Mouse (Mus musculus): ENCODE results near the gene Cyp2s1. TPM values are rescaled to one million over a fixed set of nuclear protein-coding genes. Genes with fewer than 3 reads are reported as not detected.
"Not testable (repeated sequence)": the region's sequence is repeated elsewhere in the genome, so short reads cannot be mapped to it uniquely, and the experiment has no call there.

The Cyp2s1 gene
- total RNA-seq, 2 experiments from 2014 or later: not detected

DNA sequence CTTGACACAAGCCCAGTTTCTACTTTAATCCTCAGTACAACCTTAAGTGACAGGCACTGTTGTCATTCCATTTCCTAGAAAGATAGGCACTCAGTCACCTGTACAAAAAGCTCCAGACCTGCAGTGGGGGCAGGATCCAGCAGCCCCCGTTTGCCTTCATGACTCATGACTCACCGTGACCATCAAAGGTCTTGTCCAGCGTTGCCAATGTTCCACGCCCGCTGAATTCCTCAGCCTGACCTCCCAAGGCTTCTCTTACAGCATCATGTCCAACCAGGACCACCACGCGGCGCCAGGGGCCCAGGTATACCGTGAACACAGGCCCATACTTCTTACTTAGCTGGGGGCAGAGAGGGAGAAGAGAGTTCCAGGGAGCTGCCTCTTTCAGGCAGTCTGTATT is 2.0 kb downstream of the Cyp2s1 start:
- ATAC-seq (replicated peaks; ENCODE audit: low FRiP score, poor library complexity, severe bottlenecking): no peak

DNA sequence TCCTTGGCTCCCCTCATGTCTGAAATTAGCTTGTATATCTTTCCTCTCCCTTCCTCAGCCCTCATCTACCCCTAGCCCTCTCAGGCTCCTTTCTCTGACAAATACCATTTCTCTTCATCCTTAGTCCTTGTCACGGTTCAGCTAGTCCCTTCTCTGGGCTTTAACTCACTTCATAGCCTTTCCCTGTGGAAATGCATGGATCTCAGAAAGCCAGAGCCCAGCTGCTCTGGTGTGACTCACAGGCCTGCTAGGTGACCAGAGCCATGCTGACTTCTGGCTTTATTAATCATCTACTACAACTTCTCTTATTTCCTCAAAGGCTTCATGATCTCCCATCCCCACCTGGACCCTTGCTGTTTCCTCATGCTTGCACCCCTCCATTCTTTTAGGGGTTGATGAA is 4.5 kb downstream of the Cyp2s1 start:
- ATAC-seq (replicated peaks; ENCODE audit: low FRiP score, poor library complexity, severe bottlenecking): no peak

- ATAC-seq (replicated peaks; ENCODE audit: low FRiP score, poor library complexity, severe bottlenecking): no peak
Measured at GRCm38 (mm10) chr7:25811716-25812115, 5.0 kb downstream of the Cyp2s1 start.

DNA sequence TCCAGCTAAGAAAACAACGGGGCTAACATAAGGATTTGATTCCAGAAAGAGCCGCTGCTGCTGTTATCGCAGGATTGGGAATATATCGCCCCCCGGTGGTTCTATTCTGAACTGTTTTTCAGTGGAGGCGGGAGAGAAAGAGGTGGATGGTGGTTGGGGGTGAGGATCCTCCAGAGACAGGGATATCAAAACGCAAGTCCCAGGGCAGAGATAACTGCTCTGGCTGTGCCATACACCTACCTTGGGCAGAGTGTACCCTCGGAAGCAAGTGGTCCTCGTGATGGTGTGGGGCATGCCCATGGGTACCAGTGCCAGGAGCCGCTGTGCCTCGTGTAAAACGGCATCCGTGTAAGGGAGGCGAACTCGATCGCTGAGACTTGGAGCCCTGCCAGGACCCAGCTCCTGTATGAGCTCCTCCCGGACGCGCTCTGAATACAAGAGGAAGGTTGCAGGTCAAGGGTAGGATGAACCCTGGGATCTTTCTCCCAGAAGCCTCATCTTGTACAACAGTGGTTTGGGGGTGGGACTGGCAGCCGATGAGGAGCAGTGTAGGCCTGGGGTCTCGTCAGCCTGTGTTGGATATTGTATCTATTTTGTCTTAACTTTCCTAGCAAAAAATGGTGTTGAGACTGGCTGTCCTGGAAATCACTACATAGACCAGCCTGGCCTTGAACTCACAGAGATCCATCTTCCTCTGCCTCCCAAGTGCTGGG is 10.9 kb downstream of the Cyp2s1 start:
- ATAC-seq (replicated peaks; ENCODE audit: low FRiP score, poor library complexity, severe bottlenecking): no peak

DNA sequence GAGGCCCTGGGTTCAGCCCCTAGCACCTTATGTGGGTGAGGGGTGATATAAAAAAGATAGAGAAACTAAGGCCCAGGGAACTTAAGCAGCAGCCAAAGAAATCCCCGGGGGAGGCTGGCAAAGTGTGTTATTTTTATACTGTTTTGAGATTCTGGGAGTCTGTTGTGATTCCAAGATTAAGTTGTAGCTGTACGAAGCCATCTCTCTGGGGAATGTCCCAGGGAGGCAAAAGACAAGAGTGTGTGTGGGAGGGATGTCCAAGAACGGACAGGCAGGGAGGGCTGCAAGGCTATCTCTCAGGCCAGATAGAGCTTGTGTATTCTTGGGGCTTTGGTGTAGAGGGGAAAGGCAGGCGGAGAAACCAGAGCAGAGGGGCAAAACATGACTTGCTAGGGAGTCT is 11.9 kb downstream of the Cyp2s1 start:
- no peak for ATAC-seq (replicated peaks; ENCODE audit: low FRiP score, poor library complexity, severe bottlenecking)

GRCm38 (mm10) chr7:25803460-25803859 is 13.3 kb downstream of the Cyp2s1 start:
- ATAC-seq (replicated peaks; ENCODE audit: low FRiP score, poor library complexity, severe bottlenecking): no peak

GRCm38 (mm10) chr7:25802241-25803125 is 14.2 kb downstream of the Cyp2s1 start:
- no peak for ATAC-seq (replicated peaks; ENCODE audit: low FRiP score, poor library complexity, severe bottlenecking)

DNA sequence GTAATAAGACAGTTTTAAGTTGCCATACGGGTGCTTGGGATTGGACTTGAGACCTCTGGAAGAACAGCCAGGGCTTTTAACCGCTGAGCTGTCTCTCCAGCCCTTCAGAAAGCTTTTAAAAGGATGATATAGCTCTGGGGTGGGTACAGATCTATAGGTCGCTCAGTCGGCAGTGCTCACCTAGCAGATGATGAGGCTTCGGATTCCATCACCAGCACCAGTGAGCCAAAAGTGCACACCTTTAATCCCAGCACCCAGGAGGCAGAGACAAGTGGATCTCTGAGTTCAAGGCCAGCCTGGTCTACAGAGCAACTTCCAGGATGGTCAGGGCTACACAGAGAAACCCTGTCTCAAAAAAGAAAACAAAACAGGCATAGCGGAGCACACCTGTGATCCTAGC is 15.7 kb downstream of the Cyp2s1 start:
- no peak for ATAC-seq (replicated peaks; ENCODE audit: low FRiP score, poor library complexity, severe bottlenecking)

DNA sequence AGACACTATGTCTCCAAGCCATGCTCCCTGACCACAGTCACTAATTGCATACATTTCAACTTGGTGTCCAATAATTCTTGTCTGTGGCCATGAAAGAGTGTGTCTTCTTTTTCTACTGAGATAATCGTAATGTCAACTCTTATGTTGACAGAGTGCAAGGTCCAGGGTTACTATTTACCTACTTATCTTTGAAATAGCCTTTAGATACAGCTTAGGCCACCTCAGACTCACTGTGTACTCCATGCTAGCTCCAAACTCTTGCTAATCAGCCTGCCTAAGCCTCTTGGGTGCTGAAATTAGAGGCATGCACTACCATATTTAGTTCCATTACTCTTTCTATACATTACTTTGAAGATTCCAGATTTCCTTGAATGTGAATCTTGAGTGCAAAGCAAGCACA is 17.3 kb downstream of the Cyp2s1 start:
- ATAC-seq (replicated peaks; ENCODE audit: low FRiP score, poor library complexity, severe bottlenecking): no peak

DNA sequence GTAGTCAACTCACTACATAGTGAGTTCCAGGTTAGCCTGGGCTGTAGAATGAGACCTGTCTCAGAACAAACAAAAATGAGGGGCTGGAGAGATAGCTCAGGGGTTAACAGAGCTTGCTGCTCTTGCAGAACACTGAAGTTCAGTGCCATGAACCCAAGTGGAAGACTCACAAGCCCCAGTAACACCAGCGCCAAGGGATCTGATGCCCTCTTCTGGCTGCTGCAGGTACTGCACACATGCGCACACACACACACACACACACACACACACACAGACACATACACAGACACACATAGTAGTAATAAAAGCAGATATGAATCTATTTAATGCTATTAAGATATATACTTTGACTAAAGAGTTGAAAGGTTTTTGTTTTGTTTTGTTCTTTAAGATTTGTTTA is 18.2 kb downstream of the Cyp2s1 start:
- no peak for ATAC-seq (replicated peaks; ENCODE audit: low FRiP score, poor library complexity, severe bottlenecking)

- ATAC-seq (replicated peaks; ENCODE audit: low FRiP score, poor library complexity, severe bottlenecking): no peak
Measured at GRCm38 (mm10) chr7:25794775-25795174, 21.9 kb downstream of the Cyp2s1 start.

DNA sequence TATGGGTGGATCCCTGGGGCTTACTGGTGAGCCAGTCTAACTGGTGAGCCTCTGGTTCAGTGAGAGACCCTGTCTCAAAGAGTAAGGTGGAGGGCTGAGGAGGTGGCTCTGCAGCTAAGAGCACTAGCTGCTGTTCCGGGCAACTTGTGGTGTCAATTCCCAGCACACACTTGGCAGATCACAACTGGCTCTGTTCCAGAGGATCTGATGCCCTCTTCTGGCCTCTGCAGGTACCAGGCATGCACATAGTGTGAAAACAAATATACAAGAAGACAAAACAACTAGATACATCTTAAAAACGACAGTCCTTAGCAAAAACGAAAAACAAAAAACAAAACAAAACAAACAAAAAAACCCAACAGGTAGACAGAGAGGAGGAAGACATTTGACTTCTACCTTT is 23.0 kb downstream of the Cyp2s1 start:
- ATAC-seq (replicated peaks; ENCODE audit: low FRiP score, poor library complexity, severe bottlenecking): no peak

DNA sequence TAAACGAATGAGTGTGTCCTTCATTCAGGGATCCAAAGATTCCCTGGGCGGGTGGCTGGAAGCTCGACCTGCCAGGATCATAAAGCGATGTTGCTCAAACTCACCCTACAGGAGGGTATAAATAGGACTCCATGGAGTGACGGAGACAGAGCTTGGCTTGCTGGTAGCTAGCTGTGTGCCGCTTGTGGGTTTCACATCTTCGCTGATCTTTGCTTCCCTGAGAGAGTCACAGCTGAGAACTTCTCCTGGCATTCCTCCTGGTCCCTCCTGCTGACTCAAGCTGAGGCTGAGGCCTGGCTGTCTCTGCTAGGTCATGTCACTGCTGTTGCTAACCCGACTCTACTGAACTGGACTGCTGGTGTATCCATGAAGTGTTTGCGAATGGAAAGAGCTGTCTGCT is 23.7 kb downstream of the Cyp2s1 start:
- ATAC-seq (replicated peaks; ENCODE audit: low FRiP score, poor library complexity, severe bottlenecking): not testable (repeated sequence)

- ATAC-seq (replicated peaks; ENCODE audit: low FRiP score, poor library complexity, severe bottlenecking): no peak
Measured at GRCm38 (mm10) chr7:25790615-25791014, 26.1 kb downstream of the Cyp2s1 start.

- ATAC-seq (replicated peaks; ENCODE audit: low FRiP score, poor library complexity, severe bottlenecking): no peak
Measured at GRCm38 (mm10) chr7:25789129-25789440, 27.6 kb downstream of the Cyp2s1 start.

- ATAC-seq (replicated peaks; ENCODE audit: low FRiP score, poor library complexity, severe bottlenecking): no peak
Measured at GRCm38 (mm10) chr7:25788220-25789128, 28.2 kb downstream of the Cyp2s1 start, which contains the start of gene Axl. TSS of gene Axl (minus strand) at chr7:25788705.

- no peak for ATAC-seq (replicated peaks; ENCODE audit: low FRiP score, poor library complexity, severe bottlenecking)
Measured at GRCm38 (mm10) chr7:25787456-25788219, 29.1 kb downstream of the Cyp2s1 start.

- no peak for ATAC-seq (replicated peaks; ENCODE audit: low FRiP score, poor library complexity, severe bottlenecking)
Measured at GRCm38 (mm10) chr7:25786974-25787373, 29.7 kb downstream of the Cyp2s1 start.

- no peak for ATAC-seq (replicated peaks; ENCODE audit: low FRiP score, poor library complexity, severe bottlenecking)
Measured at GRCm38 (mm10) chr7:25785752-25786151, 31.0 kb downstream of the Cyp2s1 start.

- ATAC-seq (replicated peaks; ENCODE audit: low FRiP score, poor library complexity, severe bottlenecking): no peak
Measured at GRCm38 (mm10) chr7:25784808-25785207, 31.9 kb downstream of the Cyp2s1 start.
